Mouse (Mus musculus): ENCODE results near the gene Mtus2.

DNA sequence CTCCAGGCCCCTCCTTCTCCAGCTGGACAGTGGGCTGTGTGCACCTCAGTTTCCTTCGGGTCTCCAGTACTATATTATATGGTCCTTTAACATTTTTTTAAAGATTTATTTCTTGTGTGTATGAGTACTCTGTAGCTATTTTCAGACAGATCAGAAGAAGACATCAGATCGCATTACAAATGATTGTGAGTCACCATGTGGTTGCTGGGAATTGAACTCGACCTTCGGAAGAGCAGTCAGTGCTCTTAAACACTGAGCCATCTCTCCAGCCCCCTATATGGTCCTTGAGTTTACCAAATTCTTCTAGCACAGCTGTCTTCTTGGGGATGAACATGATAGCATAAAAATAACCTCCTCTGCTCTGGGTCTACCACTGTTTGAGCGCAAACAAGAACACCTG is 382.0 kb downstream of the Mtus2 start:
- TF ChIP-seq CTCF (IDR thresholded peaks at IDR 0.05 in 2 of 3, conservative IDR thresholded peaks at IDR 0.05 in 1 of 3; ENCODE audit: control insufficient read depth in 1 of 3, insufficient read depth in 1 of 3, low read depth in 2 of 3, low read length in 3 of 3, poor library complexity in 1 of 3, severe bottlenecking in 1 of 3): no peak
- no peak for TF ChIP-seq UBTF (IDR thresholded peaks at IDR 0.05; ENCODE audit: borderline replicate concordance, insufficient read depth, low read depth, low read length)
- TF ChIP-seq POLR2AphosphoS5 (IDR thresholded peaks at IDR 0.05; ENCODE audit: borderline replicate concordance, low read depth, low read length): no peak
- TF ChIP-seq USF1 (IDR thresholded peaks at IDR 0.05; ENCODE audit: low read depth, low read length): no peak
- TF ChIP-seq CHD2 (IDR thresholded peaks at IDR 0.05; ENCODE audit: low read length): no peak
- TF ChIP-seq POLR2A (IDR thresholded peaks at IDR 0.05; ENCODE audit: control insufficient read depth in 1 of 2, insufficient read depth in 1 of 2, low read depth in 1 of 2, low read length in 2 of 2, poor library complexity in 1 of 2): no peak
- TF ChIP-seq RAD21 (IDR thresholded peaks at IDR 0.05; ENCODE audit: low read depth, low read length): no peak
- no peak for TF ChIP-seq EP300 (IDR thresholded peaks at IDR 0.05; ENCODE audit: low read depth in 1 of 2, low read length in 2 of 2)
